Mouse (Mus musculus): ENCODE measurements around the gene Zp1. TPM values are rescaled to one million over a fixed set of nuclear protein-coding genes. Genes with fewer than 3 reads are reported as not detected.

The Zp1 gene
- polyA plus RNA-seq, 1 experiment from 2014 or later, result not detected

DNA sequence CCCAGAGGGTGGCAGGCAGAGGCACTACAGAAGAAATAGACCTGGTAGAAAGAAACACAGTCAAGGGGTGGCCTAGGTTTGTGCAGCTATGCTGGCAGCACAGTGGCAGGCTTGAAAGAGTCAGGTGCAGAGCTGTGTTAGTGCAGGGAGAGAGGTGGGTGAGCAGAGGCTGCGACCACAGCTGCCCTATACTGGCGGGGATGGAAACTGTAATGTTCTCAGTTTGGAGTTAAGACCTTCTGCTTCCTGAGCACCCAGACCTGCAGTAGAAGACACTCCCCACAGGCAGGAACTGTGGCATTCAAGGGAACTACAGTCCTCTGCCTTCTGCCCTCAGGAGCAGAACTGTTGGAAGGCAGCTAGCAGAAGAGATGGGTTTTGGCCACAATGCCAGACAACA lies 5.6 kb downstream of the Zp1 start:
- WGBS, result 83% methylated on average over 2 of the region's 2 CpGs
- no peak for ATAC-seq (ENCODE audit: low FRiP score)

DNA sequence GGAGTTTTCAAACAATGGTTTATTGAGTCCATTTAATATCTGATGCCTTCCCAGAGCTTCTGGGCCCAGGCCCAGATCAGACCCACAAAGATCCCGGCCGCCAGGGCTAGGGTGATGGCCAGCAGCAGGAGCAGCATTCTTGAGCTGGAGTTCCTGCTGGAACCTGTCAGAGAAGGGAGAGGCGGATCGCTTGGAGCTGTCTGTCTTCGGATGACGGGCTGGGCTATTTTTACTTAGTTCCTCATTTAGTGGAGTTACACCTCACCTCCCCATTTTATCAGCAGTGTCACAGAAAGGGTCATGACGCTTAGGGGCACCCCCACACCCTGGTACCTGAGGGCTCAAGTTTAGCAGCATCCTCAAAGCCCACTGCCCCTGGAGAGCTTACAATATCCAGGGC lies 6.1 kb downstream of the Zp1 start:
- WGBS, result 77% methylated on average over 7 of the region's 7 CpGs

More for the DNA sequence above, 5.6 kb downstream of the Zp1 start:
- Histone ChIP-seq H3K4me2 (replicated peaks; ENCODE audit: low read depth, low read length) (no peak overlapping the region), H3K9ac (ENCODE audit: low read depth, low read length) (no peak overlapping the region), H3K36me3 (ENCODE audit: control insufficient read depth, insufficient read depth, low read length) (no peaks in the 10 kb centered on the region), H3K9me3 (ENCODE audit: control insufficient read depth, low read length) (no peaks in the 10 kb centered on the region), H3K4me3 (ENCODE audit: low read depth, low read length) (no peak overlapping the region), H3K27ac (ENCODE audit: low read depth, low read length) (no peak overlapping the region), H3K27me3 (ENCODE audit: control insufficient read depth, insufficient read depth, low read length) (no peaks in the 10 kb centered on the region), H3K4me1 (replicated peaks; ENCODE audit: control insufficient read depth, insufficient read depth, low read length) (no peaks in the 10 kb centered on the region)
- DNase-seq (ENCODE audit: low spot score), result no peak

DNA sequence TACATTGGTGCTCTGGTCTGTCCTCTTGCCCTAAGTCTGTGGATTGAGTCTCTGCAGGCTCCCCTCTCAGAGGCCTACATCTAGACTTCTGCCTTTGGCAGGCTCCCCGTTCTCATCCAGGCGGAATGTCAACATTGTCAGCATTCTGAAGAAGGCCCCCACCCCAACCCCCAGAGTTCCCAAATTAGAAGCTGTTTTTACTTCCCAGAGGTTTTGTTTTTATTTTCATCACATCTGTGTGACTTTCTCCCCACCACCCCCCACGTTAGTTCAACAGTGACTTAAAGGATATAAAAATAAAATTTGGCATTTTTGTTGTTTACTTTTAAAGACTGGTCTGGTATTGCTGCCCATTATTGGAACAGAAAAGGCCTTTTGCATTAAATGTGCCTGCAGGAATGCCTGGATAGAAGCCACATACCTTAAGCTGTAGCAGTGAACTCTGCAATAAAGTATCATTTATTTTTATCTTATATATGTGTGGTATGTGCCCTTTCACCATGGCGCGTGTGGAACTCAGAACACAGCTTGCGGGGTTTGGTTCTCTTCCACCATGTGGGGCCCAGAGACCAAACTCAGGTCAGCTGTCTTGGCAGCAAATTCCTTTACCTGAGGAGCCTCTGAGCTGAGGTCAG lies 11.2 kb downstream of the Zp1 start:
- no peaks in the 10 kb centered on the region for H3K9me3 ChIP-seq (ENCODE audit: control insufficient read depth, low read length)

More for the DNA sequence above, 6.1 kb downstream of the Zp1 start:
- Histone ChIP-seq H3K9ac (ENCODE audit: low read depth, low read length) (no peak overlapping the region), H3K27ac (ENCODE audit: low read depth, low read length) (no peak overlapping the region), H3K27me3 (ENCODE audit: control insufficient read depth, insufficient read depth, low read length) (no peaks in the 10 kb centered on the region), H3K9me3 (ENCODE audit: control insufficient read depth, low read length) (no peaks in the 10 kb centered on the region), H3K4me2 (replicated peaks; ENCODE audit: low read depth, low read length) (no peak overlapping the region), H3K4me3 (ENCODE audit: low read depth, low read length) (no peak overlapping the region), H3K4me1 (replicated peaks; ENCODE audit: control insufficient read depth, insufficient read depth, low read length) (no peaks in the 10 kb centered on the region), H3K36me3 (ENCODE audit: control insufficient read depth, insufficient read depth, low read length) (no peaks in the 10 kb centered on the region)
- DNase-seq (ENCODE audit: low spot score) (no peak), ATAC-seq (ENCODE audit: low FRiP score) (no peak)

DNA sequence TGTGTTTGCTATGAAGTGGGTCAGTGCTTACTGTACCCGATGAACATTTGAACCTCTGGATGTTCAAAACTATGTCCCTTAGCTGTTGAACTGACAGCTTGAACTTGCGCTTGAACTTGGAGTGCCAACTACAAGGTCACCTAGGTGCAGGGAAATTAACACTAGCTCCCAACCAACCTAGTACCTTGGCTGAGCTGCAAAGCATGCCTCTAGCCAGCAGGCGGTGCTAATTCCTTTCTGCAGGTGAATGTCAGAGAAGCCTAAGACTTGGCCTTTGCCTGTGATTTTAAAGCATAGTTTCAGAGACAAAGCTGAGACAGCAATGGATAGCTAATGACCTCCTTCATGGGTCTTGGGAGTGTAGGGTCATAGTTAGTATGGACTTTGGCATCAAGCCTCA lies 12.5 kb downstream of the Zp1 start:
- Histone ChIP-seq H3K9ac (ENCODE audit: low read depth, low read length) (no peak overlapping the region), H3K4me3 (ENCODE audit: low read depth, low read length) (no peak overlapping the region), H3K36me3 (ENCODE audit: control insufficient read depth, insufficient read depth, low read length) (peaks cover 7% of the 10 kb centered on the region; the same call in 1 of the 2 replicates), H3K27me3 (ENCODE audit: control insufficient read depth, insufficient read depth, low read length) (no peaks in the 10 kb centered on the region), H3K4me1 (replicated peaks; ENCODE audit: control insufficient read depth, insufficient read depth, low read length) (no peaks in the 10 kb centered on the region), H3K4me2 (replicated peaks; ENCODE audit: low read depth, low read length) (no peak overlapping the region), H3K27ac (ENCODE audit: low read depth, low read length) (no peak overlapping the region), H3K9me3 (ENCODE audit: control insufficient read depth, low read length) (no peaks in the 10 kb centered on the region)
- no peak for ATAC-seq (ENCODE audit: low FRiP score)
- 64% methylated on average over 3 of the region's 3 CpGs for WGBS
- DNase-seq (ENCODE audit: low spot score), result peak; percentile 62

More for the DNA sequence above, 11.2 kb downstream of the Zp1 start:
- WGBS, result 84% methylated on average over 6 of the region's 6 CpGs
- no peak overlapping the region for H3K9ac ChIP-seq (ENCODE audit: low read depth, low read length)
- H3K27ac ChIP-seq (ENCODE audit: low read depth, low read length), result no peak overlapping the region
- H3K4me1 ChIP-seq (replicated peaks; ENCODE audit: control insufficient read depth, insufficient read depth, low read length), result no peaks in the 10 kb centered on the region
- H3K4me2 ChIP-seq (replicated peaks; ENCODE audit: low read depth, low read length), result no peak overlapping the region
- ATAC-seq (ENCODE audit: low FRiP score) (no peak), DNase-seq (ENCODE audit: low spot score) (no peak)
- H3K36me3 ChIP-seq (ENCODE audit: control insufficient read depth, insufficient read depth, low read length), result 0 out of 2 replicates have a peak, but pooled peaks cover 2% of the 10 kb centered on the region
- no peak overlapping the region for H3K4me3 ChIP-seq (ENCODE audit: low read depth, low read length)
- H3K27me3 ChIP-seq (ENCODE audit: control insufficient read depth, insufficient read depth, low read length), result no peaks in the 10 kb centered on the region

DNA sequence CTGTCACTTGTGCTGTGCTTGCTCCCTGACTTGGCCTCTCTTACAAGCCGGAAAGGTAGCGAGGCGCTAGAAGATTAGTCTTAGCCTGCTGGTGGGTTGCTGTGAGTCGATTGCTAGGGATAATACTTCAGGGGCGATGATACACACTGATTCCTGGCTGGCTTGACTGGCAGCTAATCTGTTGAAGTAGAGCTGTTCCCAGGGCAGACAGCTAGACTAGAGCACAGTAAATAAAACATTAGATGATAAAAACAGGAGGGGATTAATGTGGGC lies 14.8 kb downstream of the Zp1 start:
- Histone ChIP-seq H3K27me3 (ENCODE audit: control insufficient read depth, insufficient read depth, low read length) (no peaks in the 10 kb centered on the region), H3K9ac (ENCODE audit: low read depth, low read length) (no peak overlapping the region), H3K36me3 (ENCODE audit: control insufficient read depth, insufficient read depth, low read length) (peaks cover 11% of the 10 kb centered on the region), H3K4me3 (ENCODE audit: low read depth, low read length) (no peak overlapping the region), H3K9me3 (ENCODE audit: control insufficient read depth, low read length) (no peaks in the 10 kb centered on the region), H3K27ac (ENCODE audit: low read depth, low read length) (0 out of 2 replicates have a peak overlapping the region, but pooled peaks have one; percentile 10), H3K4me2 (replicated peaks; ENCODE audit: low read depth, low read length) (no peak overlapping the region), H3K4me1 (replicated peaks; ENCODE audit: control insufficient read depth, insufficient read depth, low read length) (no peaks in the 10 kb centered on the region)
- ATAC-seq (ENCODE audit: low FRiP score), result no peak
- DNase-seq (ENCODE audit: low spot score), result no peak
- WGBS, result 93% methylated on average over 5 of the region's 5 CpGs

DNA sequence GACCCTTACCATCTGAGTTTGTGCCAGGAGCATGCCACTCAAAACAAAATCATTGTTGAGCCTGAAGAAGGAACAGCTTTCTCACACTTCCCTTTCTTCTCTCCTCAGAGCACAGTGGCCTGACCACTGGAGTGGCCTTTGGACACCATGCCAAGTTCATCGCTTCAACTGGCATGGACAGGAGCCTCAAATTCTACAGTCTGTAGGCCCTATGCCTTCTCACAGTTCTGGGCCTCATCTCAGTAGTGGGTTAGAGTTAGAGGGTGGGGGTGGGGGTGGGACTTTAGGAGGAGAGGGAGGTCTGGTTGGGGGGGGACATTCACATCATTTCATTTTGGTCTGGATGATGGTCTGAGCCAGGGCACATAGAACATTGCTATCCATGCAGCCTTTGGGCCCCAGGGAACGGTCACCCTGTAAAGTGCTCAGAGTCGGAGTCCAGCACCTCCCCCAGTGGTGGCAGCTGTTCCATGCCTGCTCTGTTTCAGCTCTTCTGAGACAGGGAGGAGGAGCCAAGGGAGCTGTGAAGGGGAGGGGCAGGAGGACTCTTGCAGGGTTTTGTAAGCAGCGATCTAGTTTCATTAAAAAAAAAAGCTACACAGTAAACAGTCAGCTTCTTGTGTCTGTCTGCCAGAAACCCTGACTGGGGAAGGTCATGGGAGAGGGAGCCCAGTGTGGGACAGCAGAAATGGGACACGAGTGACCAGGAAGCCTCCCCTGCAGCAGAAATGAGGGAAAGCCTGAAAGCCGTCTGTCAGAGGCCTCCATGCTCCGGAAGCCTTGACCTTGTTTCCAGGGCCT lies 15.3 kb downstream of the Zp1 start:
- Histone ChIP-seq H3K27me3 (ENCODE audit: control insufficient read depth, insufficient read depth, low read length) (no peaks in the 10 kb centered on the region), H3K4me3 (ENCODE audit: low read depth, low read length) (no peak overlapping the region), H3K27ac (ENCODE audit: low read depth, low read length) (0 out of 2 replicates have a peak overlapping the region, but pooled peaks have one; percentile 10), H3K4me2 (replicated peaks; ENCODE audit: low read depth, low read length) (no peak overlapping the region), H3K4me1 (replicated peaks; ENCODE audit: control insufficient read depth, insufficient read depth, low read length) (no peaks in the 10 kb centered on the region), H3K9ac (ENCODE audit: low read depth, low read length) (no peak overlapping the region), H3K9me3 (ENCODE audit: control insufficient read depth, low read length) (no peaks in the 10 kb centered on the region), H3K36me3 (ENCODE audit: control insufficient read depth, insufficient read depth, low read length) (peaks cover 13% of the 10 kb centered on the region)
- DNase-seq (ENCODE audit: low spot score) (no peak), ATAC-seq (ENCODE audit: low FRiP score) (no peak)
- WGBS, result 80% methylated on average over 7 of the region's 7 CpGs

DNA sequence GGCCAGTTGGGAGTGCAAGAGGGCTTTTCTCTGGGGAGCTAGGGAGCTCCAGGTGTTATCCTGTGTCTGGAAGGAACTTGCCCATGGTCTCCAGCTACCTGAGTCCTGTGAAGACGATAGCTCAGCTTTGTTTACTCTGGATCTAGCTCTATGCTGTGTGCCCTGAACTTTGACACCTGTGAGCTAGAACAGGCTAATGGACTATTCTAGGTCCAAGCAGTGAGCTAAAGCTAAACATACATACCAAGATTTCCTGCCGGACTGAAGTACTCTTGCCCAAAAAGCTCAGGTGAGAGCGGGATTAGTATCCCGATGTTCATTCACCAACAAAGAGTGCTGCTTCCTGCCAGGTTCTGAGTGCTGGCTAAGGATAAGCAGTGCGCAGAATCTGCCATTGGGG lies 15.9 kb downstream of the Zp1 start:
- 95% methylated on average over 5 of the region's 5 CpGs for WGBS
- Histone ChIP-seq H3K27ac (ENCODE audit: low read depth, low read length) (no peak overlapping the region), H3K27me3 (ENCODE audit: control insufficient read depth, insufficient read depth, low read length) (no peaks in the 10 kb centered on the region), H3K9me3 (ENCODE audit: control insufficient read depth, low read length) (no peaks in the 10 kb centered on the region), H3K36me3 (ENCODE audit: control insufficient read depth, insufficient read depth, low read length) (peaks cover 13% of the 10 kb centered on the region), H3K4me2 (replicated peaks; ENCODE audit: low read depth, low read length) (no peak overlapping the region), H3K4me3 (ENCODE audit: low read depth, low read length) (no peak overlapping the region), H3K9ac (ENCODE audit: low read depth, low read length) (no peak overlapping the region), H3K4me1 (replicated peaks; ENCODE audit: control insufficient read depth, insufficient read depth, low read length) (no peaks in the 10 kb centered on the region)
- no peak for DNase-seq (ENCODE audit: low spot score)
- no peak for ATAC-seq (ENCODE audit: low FRiP score)

DNA sequence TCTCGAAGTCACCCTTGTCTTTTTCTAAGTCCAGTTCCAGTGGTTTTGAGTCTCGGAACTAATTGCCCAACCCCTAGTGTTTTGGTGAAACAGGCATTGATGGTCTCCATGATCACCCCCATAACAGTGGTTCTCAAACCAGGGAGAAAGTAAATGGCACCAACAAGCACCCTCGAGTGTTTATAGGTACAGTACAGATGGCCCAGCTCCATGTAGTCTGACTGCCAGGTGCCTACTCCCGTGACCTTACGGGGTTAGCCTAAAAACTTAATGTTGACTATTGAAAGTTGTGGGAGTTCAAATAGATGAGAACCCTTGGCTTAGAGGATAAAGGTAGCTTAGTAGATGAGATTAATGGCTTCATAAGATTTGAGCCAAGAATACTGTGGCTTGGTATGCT lies 19.4 kb downstream of the Zp1 start:
- DNase-seq (ENCODE audit: low spot score), result no peak
- WGBS, result 94% methylated on average over 5 of the region's 5 CpGs

DNA sequence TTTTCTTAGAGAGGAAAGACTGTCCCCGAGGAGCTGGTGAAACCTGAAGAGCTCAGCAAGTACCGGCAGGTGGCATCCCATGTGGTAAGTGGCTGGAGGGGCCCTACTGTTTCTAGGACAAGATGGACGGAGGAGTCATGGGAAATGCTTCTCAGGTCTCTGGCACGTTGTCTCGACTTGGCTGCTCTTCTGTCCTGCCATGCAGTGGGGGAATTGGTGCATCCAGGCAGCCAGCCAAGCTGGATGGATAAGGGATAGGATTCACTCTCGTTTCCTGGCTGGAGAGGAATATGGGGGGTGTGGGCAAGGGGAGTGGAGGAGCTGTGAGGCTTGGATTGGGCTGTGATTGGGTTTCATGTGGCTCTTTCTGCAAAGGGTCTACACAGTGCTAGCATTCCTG lies 20.1 kb downstream of the Zp1 start:
- H3K36me3 ChIP-seq (ENCODE audit: control insufficient read depth, insufficient read depth, low read length), result peaks cover 14% of the 10 kb centered on the region
- no peak overlapping the region for H3K9ac ChIP-seq (ENCODE audit: low read depth, low read length)
- no peak overlapping the region for H3K4me2 ChIP-seq (replicated peaks; ENCODE audit: low read depth, low read length)
- H3K9me3 ChIP-seq (ENCODE audit: control insufficient read depth, low read length), result no peaks in the 10 kb centered on the region
- no peak overlapping the region for H3K27ac ChIP-seq (ENCODE audit: low read depth, low read length)
- ATAC-seq (ENCODE audit: low FRiP score) (no peak), DNase-seq (ENCODE audit: low spot score) (no peak)
- 89% methylated on average over 6 of the region's 6 CpGs for WGBS
- H3K4me3 ChIP-seq (ENCODE audit: low read depth, low read length), result no peak overlapping the region
- no peaks in the 10 kb centered on the region; the same call in 1 of the 2 replicates for H3K4me1 ChIP-seq (replicated peaks; ENCODE audit: control insufficient read depth, insufficient read depth, low read length)
- H3K27me3 ChIP-seq (ENCODE audit: control insufficient read depth, insufficient read depth, low read length), result no peaks in the 10 kb centered on the region

More for the DNA sequence above, 19.4 kb downstream of the Zp1 start:
- no peak overlapping the region for H3K4me3 ChIP-seq (ENCODE audit: low read depth, low read length)
- H3K27ac ChIP-seq (ENCODE audit: low read depth, low read length), result no peak overlapping the region
- ATAC-seq (ENCODE audit: low FRiP score), result no peak
- H3K4me2 ChIP-seq (replicated peaks; ENCODE audit: low read depth, low read length), result no peak overlapping the region
- H3K9me3 ChIP-seq (ENCODE audit: control insufficient read depth, low read length), result no peaks in the 10 kb centered on the region
- peaks cover 14% of the 10 kb centered on the region for H3K36me3 ChIP-seq (ENCODE audit: control insufficient read depth, insufficient read depth, low read length)
- no peaks in the 10 kb centered on the region for H3K27me3 ChIP-seq (ENCODE audit: control insufficient read depth, insufficient read depth, low read length)
- H3K4me1 ChIP-seq (replicated peaks; ENCODE audit: control insufficient read depth, insufficient read depth, low read length), result no peaks in the 10 kb centered on the region; the same call in 1 of the 2 replicates
- H3K9ac ChIP-seq (ENCODE audit: low read depth, low read length), result no peak overlapping the region
